Mouse (Mus musculus): ENCODE measurements around the gene Slc22a17. TPM values are rescaled to one million over a fixed set of nuclear protein-coding genes. Genes with fewer than 3 reads are reported as not detected.

Slc22a17 gene
- polyA plus RNA-seq, 1 experiment, result 0.32 TPM

GRCm38 (mm10) chr14:54865626-54866025, 47.3 kb downstream of the Slc22a17 start:
- Histone ChIP-seq H3K4me3 (ENCODE audit: insufficient read depth, low read length) (no peak overlapping the region), H3K27ac (ENCODE audit: insufficient read depth, low read depth, low read length) (no peak overlapping the region), H3K4me1 (ENCODE audit: control insufficient read depth, insufficient read depth, low read length) (peaks cover 6% of the 10 kb centered on the region)
- TF ChIP-seq CTCF (IDR thresholded peaks at IDR 0.05; ENCODE audit: low read depth, low read length), result no peak
- no peak for TF ChIP-seq POLR2A (IDR thresholded peaks at IDR 0.05; ENCODE audit: borderline replicate concordance, low read depth, low read length)

- Histone ChIP-seq H3K4me1 (ENCODE audit: control insufficient read depth, insufficient read depth, low read length) (peaks cover 6% of the 10 kb centered on the region), H3K27ac (ENCODE audit: insufficient read depth, low read depth, low read length) (no peak overlapping the region), H3K4me3 (ENCODE audit: insufficient read depth, low read length) (peak overlapping the region; percentile 70)
- TF ChIP-seq CTCF (IDR thresholded peaks at IDR 0.05; ENCODE audit: low read depth, low read length) (no peak), POLR2A (IDR thresholded peaks at IDR 0.05; ENCODE audit: borderline replicate concordance, low read depth, low read length) (no peak)
These were observed 48.5 kb downstream of the Slc22a17 start for GRCm38 (mm10) chr14:54864313-54865036.

GRCm38 (mm10) chr14:54863501-54864312, 49.2 kb downstream of the Slc22a17 start:
- peaks cover 5% of the 10 kb centered on the region for H3K4me1 ChIP-seq (ENCODE audit: control insufficient read depth, insufficient read depth, low read length)
- TF ChIP-seq POLR2A (IDR thresholded peaks at IDR 0.05; ENCODE audit: borderline replicate concordance, low read depth, low read length), result no peak
- no peak for TF ChIP-seq CTCF (IDR thresholded peaks at IDR 0.05; ENCODE audit: low read depth, low read length)
- H3K4me3 ChIP-seq (ENCODE audit: insufficient read depth, low read length), result peak overlapping the region; percentile 70
- peak overlapping the region; percentile 20 for H3K27ac ChIP-seq (ENCODE audit: insufficient read depth, low read depth, low read length)

GRCm38 (mm10) chr14:54860511-54860910, 52.4 kb downstream of the Slc22a17 start:
- Histone ChIP-seq H3K27ac (ENCODE audit: insufficient read depth, low read depth, low read length) (no peak overlapping the region), H3K4me3 (ENCODE audit: insufficient read depth, low read length) (no peak overlapping the region), H3K4me1 (ENCODE audit: control insufficient read depth, insufficient read depth, low read length) (peaks cover 2% of the 10 kb centered on the region; the same call in 1 of the 2 replicates)
- TF ChIP-seq CTCF (IDR thresholded peaks at IDR 0.05; ENCODE audit: low read depth, low read length), result peak; percentile 23; the same call in 1 of the 2 replicates
- TF ChIP-seq POLR2A (IDR thresholded peaks at IDR 0.05; ENCODE audit: borderline replicate concordance, low read depth, low read length), result no peak

GRCm38 (mm10) chr14:54857891-54858290, 55.0 kb downstream of the Slc22a17 start:
- Histone ChIP-seq H3K27ac (ENCODE audit: insufficient read depth, low read depth, low read length) (no peak overlapping the region), H3K4me3 (ENCODE audit: insufficient read depth, low read length) (no peak overlapping the region), H3K4me1 (ENCODE audit: control insufficient read depth, insufficient read depth, low read length) (no peaks in the 10 kb centered on the region)
- TF ChIP-seq POLR2A (IDR thresholded peaks at IDR 0.05; ENCODE audit: borderline replicate concordance, low read depth, low read length), result no peak
- TF ChIP-seq CTCF (IDR thresholded peaks at IDR 0.05; ENCODE audit: low read depth, low read length), result no peak

GRCm38 (mm10) chr14:54856703-54857102, 56.2 kb downstream of the Slc22a17 start:
- Histone ChIP-seq H3K4me3 (ENCODE audit: insufficient read depth, low read length) (no peak overlapping the region), H3K27ac (ENCODE audit: insufficient read depth, low read depth, low read length) (no peak overlapping the region), H3K4me1 (ENCODE audit: control insufficient read depth, insufficient read depth, low read length) (no peaks in the 10 kb centered on the region)
- TF ChIP-seq CTCF (IDR thresholded peaks at IDR 0.05; ENCODE audit: low read depth, low read length) (no peak), POLR2A (IDR thresholded peaks at IDR 0.05; ENCODE audit: borderline replicate concordance, low read depth, low read length) (no peak)

Other genes starting within 250 kb of the Slc22a17 start
- gene 1700123O20Rik, start 226.9 kb downstream of the Slc22a17 start, polyA plus RNA-seq (2012; ENCODE audit: insufficient read depth, insufficient read length, missing spikeins), result 30.2 and 32.8 TPM in 2 replicates
- gene Acin1, start 226.2 kb downstream of the Slc22a17 start, polyA plus RNA-seq (2012; ENCODE audit: insufficient read depth, insufficient read length, missing spikeins), result 226 and 268 TPM in 2 replicates
- gene Gm29776, start 214.3 kb downstream of the Slc22a17 start, polyA plus RNA-seq (2012; ENCODE audit: insufficient read depth, insufficient read length, missing spikeins), result not detected in 2 replicates
- gene Cebpe, start 201.0 kb downstream of the Slc22a17 start, polyA plus RNA-seq (2012; ENCODE audit: insufficient read depth, insufficient read length, missing spikeins), result 0.87 and 0.90 TPM in 2 replicates
- gene Slc7a8, start 131.2 kb downstream of the Slc22a17 start, polyA plus RNA-seq (2012; ENCODE audit: insufficient read depth, insufficient read length, missing spikeins), result 35.7 and 42.6 TPM in 2 replicates
- not detected in 2 replicates for gene Rnf212b, start 99.0 kb downstream of the Slc22a17 start, polyA plus RNA-seq (2012; ENCODE audit: insufficient read depth, insufficient read length, missing spikeins)
- gene Homez, start 42.2 kb downstream of the Slc22a17 start, polyA plus RNA-seq (2012; ENCODE audit: insufficient read depth, insufficient read length, missing spikeins), result 5.2 and 6.5 TPM in 2 replicates
- 11.3 and 13.9 TPM in 2 replicates for gene Ppp1r3e, start 35.6 kb downstream of the Slc22a17 start, polyA plus RNA-seq (2012; ENCODE audit: insufficient read depth, insufficient read length, missing spikeins)
- 25.9 and 29.2 TPM in 2 replicates for gene Bcl2l2, start 29.8 kb downstream of the Slc22a17 start, polyA plus RNA-seq (2012; ENCODE audit: insufficient read depth, insufficient read length, missing spikeins)
- not detected in 2 replicates for gene Gm20521, start 29.7 kb downstream of the Slc22a17 start, polyA plus RNA-seq (2012; ENCODE audit: insufficient read depth, insufficient read length, missing spikeins)
- 144 and 176 TPM in 2 replicates for gene Pabpn1, start 20.6 kb downstream of the Slc22a17 start, polyA plus RNA-seq (2012; ENCODE audit: insufficient read depth, insufficient read length, missing spikeins)
- not detected in 2 replicates for gene Efs, start 13.0 kb upstream of the Slc22a17 start, polyA plus RNA-seq (2012; ENCODE audit: insufficient read depth, insufficient read length, missing spikeins)
- gene Il25, start 19.6 kb upstream of the Slc22a17 start, polyA plus RNA-seq (2012; ENCODE audit: insufficient read depth, insufficient read length, missing spikeins), result not detected in 2 replicates
- not detected in 2 replicates for gene Cmtm5, start 23.1 kb upstream of the Slc22a17 start, polyA plus RNA-seq (2012; ENCODE audit: insufficient read depth, insufficient read length, missing spikeins)
- gene Myh6, start 53.8 kb upstream of the Slc22a17 start, polyA plus RNA-seq (2012; ENCODE audit: insufficient read depth, insufficient read length, missing spikeins), result not detected in 2 replicates
- not detected in 2 replicates for gene Gm17428, start 63.8 kb upstream of the Slc22a17 start, polyA plus RNA-seq (2012; ENCODE audit: insufficient read depth, insufficient read length, missing spikeins)
- not detected in 2 replicates for gene Myh7, start 81.5 kb upstream of the Slc22a17 start, polyA plus RNA-seq (2012; ENCODE audit: insufficient read depth, insufficient read length, missing spikeins)
- 38.3 and 44.2 TPM in 2 replicates for gene Ngdn, start 102.3 kb upstream of the Slc22a17 start, polyA plus RNA-seq (2012; ENCODE audit: insufficient read depth, insufficient read length, missing spikeins)
- 7.1 and 7.6 TPM in 2 replicates for gene Zfhx2, start 179.2 kb upstream of the Slc22a17 start, polyA plus RNA-seq (2012; ENCODE audit: insufficient read depth, insufficient read length, missing spikeins)
- gene Thtpa, start 181.7 kb upstream of the Slc22a17 start, polyA plus RNA-seq (2012; ENCODE audit: insufficient read depth, insufficient read length, missing spikeins), result 10.6 and 12.3 TPM in 2 replicates
- 43.0 and 51.9 TPM in 2 replicates for gene Ap1g2, start 193.5 kb upstream of the Slc22a17 start, polyA plus RNA-seq (2012; ENCODE audit: insufficient read depth, insufficient read length, missing spikeins)
- not detected in 2 replicates for gene Jph4, start 203.8 kb upstream of the Slc22a17 start, polyA plus RNA-seq (2012; ENCODE audit: insufficient read depth, insufficient read length, missing spikeins)